Mouse (Mus musculus) embryonic facial prominence, embryonic 11.5 days (tissue): ENCODE measurements around the gene Ntf3. TPM values are rescaled to one million over a fixed set of nuclear protein-coding genes. Genes with fewer than 3 reads are reported as not detected.

Experiments used
- ATAC-seq: fragments of 200-750 bp; cut with Nextera tagmentation; replicated peaks from 2 replicates; pipeline ENCODE4 v1.8.0; 2017; ENCODE audit warnings: low read depth; ENCODE audit not compliant: insufficient number of reproducible peaks, low FRiP score, low TSS enrichment
- DNase-seq: peaks from one replicate; pipeline ENCODE4 v3.0.0-alpha.2; 2015; ENCODE audit warnings: low spot score
- H3K27ac ChIP-seq: fragments of 300-500 bp; sonication (generic); replicated peaks from 2 replicates; pipeline ENCODE4 v1.5.1; 2014; ENCODE audit warnings: mild to moderate bottlenecking, low read depth, low read length, control low read depth
- H3K27me3 ChIP-seq: fragments of 300-500 bp; sonication (generic); 2 replicates; pipeline ENCODE4 v1.6.1; 2014; ENCODE audit warnings: mild to moderate bottlenecking, low read length, moderate library complexity, mixed read lengths; ENCODE audit not compliant: control insufficient read depth, insufficient read depth
- H3K36me3 ChIP-seq: fragments of 300-500 bp; sonication (generic); replicated peaks from 2 replicates; pipeline ENCODE4 v1.6.1; 2014; ENCODE audit warnings: low read depth, mild to moderate bottlenecking, low read length, moderate library complexity, mixed read lengths; ENCODE audit not compliant: control insufficient read depth, insufficient read depth
- H3K4me1 ChIP-seq: fragments of 300-500 bp; sonication (generic); 2 replicates; pipeline ENCODE4 v1.6.1; 2014; ENCODE audit warnings: low read length, mixed read lengths; ENCODE audit not compliant: control insufficient read depth, insufficient read depth
- H3K4me2 ChIP-seq: fragments of 300-500 bp; sonication (generic); 2 replicates; pipeline ENCODE4 v1.6.1; 2014; ENCODE audit warnings: low read depth, mild to moderate bottlenecking, control low read depth, low read length, moderate library complexity
- H3K4me3 ChIP-seq: fragments of 300-500 bp; sonication (generic); 2 replicates; pipeline ENCODE4 v1.5.1; 2014; ENCODE audit warnings: low read depth, low read length, control low read depth
- H3K9ac ChIP-seq: fragments of 300-500 bp; sonication (generic); replicated peaks from 2 replicates; pipeline ENCODE4 v1.6.1; 2014; ENCODE audit warnings: mild to moderate bottlenecking, control low read depth, low read length
- H3K9me3 ChIP-seq: fragments of 300-500 bp; sonication (generic); replicated peaks from 2 replicates; pipeline ENCODE4 v1.6.1; 2016; ENCODE audit warnings: mild to moderate bottlenecking, low read length, inconsistent platforms, mixed read lengths; ENCODE audit not compliant: control insufficient read depth
- WGBS: fragments of 180-500 bp; shearing (Covaris S2); extraction: QIAGEN DNeasy Blood & Tissue Kit; methylation state at CpG from one replicate; pipeline ENCODE4 v1.1.7; 2014; 5-methylcytosine and 5-hydroxymethylcytosine counted together
- polyA plus RNA-seq: library from polyadenylated mRNA; unstranded; fragments of >200 nt; fragmentation: Nextera tagmentation; extraction: Ambion mirVana; gene quantifications from 2 replicates; pipeline ENCODE4 v1.2.1, GENCODE M21; 2014

Ntf3 gene
- polyA plus RNA-seq, 1 experiment from 2014 or later, result 28.0 TPM

DNA sequence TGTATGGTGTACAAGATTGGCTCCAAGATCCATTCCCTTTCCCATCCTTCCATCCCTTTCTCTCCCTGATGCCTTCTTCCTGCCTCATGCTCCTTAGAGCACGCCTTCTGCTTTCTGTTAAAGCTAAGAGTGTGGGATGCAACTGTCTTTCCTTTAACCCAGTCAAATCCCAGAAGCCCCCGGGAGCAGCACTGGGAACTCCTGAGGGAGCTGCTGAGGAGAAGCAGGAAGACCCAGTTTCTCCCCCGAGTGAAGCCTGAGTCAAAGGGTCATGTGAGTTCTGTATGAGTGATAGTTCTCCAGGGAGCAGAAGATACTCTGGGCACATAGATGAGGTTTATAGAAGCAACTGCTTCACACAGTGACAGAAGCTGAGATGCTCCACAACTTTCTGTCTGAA, 109.0 kb downstream of the Ntf3 start:
- WGBS, result 75% methylated on average over 3 of the region's 3 CpGs
- Histone ChIP-seq H3K9ac (no peak overlapping the region), H3K4me1 (no peaks in the 10 kb centered on the region), H3K36me3 (no peaks in the 10 kb centered on the region), H3K4me2 (no peak overlapping the region), H3K27me3 (no peaks in the 10 kb centered on the region), H3K9me3 (no peaks in the 10 kb centered on the region), H3K4me3 (no peak overlapping the region), H3K27ac (no peak overlapping the region)
- no peak for DNase-seq
- no peak for ATAC-seq

DNA sequence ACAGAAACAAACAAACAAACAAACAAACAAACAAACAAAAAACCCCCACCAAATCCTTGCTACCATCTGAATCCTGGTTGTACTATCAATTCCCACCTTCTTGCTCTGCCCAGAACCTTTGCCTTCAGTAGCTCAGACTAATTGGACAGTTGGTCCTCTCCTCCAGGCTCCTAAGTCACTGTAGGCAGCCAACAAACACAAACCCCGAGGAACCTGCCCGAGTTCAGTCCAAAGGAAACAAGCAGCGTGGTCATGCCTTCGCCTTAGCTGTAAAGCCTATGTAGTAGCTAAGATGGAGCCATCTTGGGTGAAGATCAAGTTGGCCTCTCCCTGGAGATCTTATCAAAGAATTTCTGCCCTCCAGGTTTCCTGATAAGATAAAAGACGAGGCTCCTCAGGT, 113.6 kb downstream of the Ntf3 start:
- DNase-seq (no peak), ATAC-seq (no peak)
- WGBS, result 86% methylated on average over 5 of the region's 5 CpGs
- no peaks in the 10 kb centered on the region for H3K4me1 ChIP-seq
- no peaks in the 10 kb centered on the region for H3K27me3 ChIP-seq
- H3K4me2 ChIP-seq, result no peak overlapping the region
- H3K9ac ChIP-seq, result no peak overlapping the region
- H3K4me3 ChIP-seq, result no peak overlapping the region
- H3K9me3 ChIP-seq, result no peaks in the 10 kb centered on the region
- H3K36me3 ChIP-seq, result no peaks in the 10 kb centered on the region
- no peak overlapping the region for H3K27ac ChIP-seq
